Mouse (Mus musculus): ENCODE results near the gene Tmem127. TPM values are rescaled to one million over a fixed set of nuclear protein-coding genes. Genes with fewer than 3 reads are reported as not detected.
"Not testable (repeated sequence)": the region's sequence is repeated elsewhere in the genome, so short reads cannot be mapped to it uniquely, and the experiment has no call there.

Gene Tmem127
- 18.6 and 27.3 TPM in 2 replicates for polyA plus RNA-seq (2012; ENCODE audit: insufficient read depth, insufficient read length, missing spikeins)

- Histone ChIP-seq H3K4me3 (ENCODE audit: insufficient read depth, low read depth, low read length) (peak within 1 kb of the TSS; percentile 92), H3K27ac (replicated peaks; ENCODE audit: low read depth, low read length) (peak within 1 kb of the TSS; percentile 84), H3K4me1 (ENCODE audit: control insufficient read depth, insufficient read depth, insufficient read length, low read length) (peaks cover 20% of the 10 kb centered on the region)
Observed at GRCm38 (mm10) chr2:127247592-127248333, at the start of gene Tmem127, which contains the start of gene Ciao1. Gene Tmem127 (plus strand): TSS chr2:127247908. Gene Ciao1 (minus strand): TSS chr2:127247816.

DNA sequence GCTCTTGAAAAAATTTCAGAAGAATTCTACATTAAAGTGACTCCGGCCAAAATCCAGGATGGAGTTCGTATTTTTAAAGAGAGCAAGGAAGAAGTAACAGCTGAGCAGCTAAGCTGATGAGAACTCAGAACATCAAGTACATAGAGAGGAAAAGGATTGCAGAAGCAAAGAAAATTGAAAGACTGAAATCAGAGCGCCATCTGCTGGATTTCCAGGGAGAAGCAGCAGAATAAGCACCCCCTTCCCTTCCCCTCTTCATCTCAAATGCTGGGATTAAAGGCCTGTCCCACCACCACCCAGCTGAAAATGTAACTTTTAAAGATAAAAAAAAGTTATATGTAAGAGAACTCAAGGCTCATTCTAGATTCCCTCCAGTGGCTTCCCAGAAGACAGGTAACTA is 42.8 kb upstream of the Tmem127 start:
- peaks cover 3% of the 10 kb centered on the region; the same call in 1 of the 2 replicates for H3K4me1 ChIP-seq (ENCODE audit: control insufficient read depth, insufficient read depth, insufficient read length, low read length)
- no peak overlapping the region for H3K27ac ChIP-seq (replicated peaks; ENCODE audit: low read depth, low read length)
- no peak overlapping the region for H3K4me3 ChIP-seq (ENCODE audit: insufficient read depth, low read depth, low read length)

DNA sequence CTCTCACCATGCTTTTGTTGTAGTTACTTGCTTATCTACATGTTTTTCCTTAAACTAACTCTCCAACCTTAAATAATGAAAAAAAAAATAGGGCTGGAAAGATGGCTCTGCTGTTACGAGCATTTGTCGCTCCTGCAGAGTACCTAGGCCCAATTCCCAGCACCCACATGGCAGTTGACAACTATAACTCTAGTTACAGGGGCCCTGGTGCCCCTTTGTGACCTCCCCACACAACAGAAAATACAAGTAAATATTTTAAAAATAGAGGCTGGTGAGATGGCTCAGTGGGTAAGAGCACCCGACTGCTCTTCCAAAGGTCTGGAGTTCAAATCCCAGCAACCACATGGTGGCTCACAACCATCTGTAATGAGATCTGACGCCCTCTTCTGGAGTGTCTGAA is 41.8 kb upstream of the Tmem127 start:
- H3K27ac ChIP-seq (replicated peaks; ENCODE audit: low read depth, low read length); H3K4me1 ChIP-seq (ENCODE audit: control insufficient read depth, insufficient read depth, insufficient read length, low read length): not testable (repeated sequence)

DNA sequence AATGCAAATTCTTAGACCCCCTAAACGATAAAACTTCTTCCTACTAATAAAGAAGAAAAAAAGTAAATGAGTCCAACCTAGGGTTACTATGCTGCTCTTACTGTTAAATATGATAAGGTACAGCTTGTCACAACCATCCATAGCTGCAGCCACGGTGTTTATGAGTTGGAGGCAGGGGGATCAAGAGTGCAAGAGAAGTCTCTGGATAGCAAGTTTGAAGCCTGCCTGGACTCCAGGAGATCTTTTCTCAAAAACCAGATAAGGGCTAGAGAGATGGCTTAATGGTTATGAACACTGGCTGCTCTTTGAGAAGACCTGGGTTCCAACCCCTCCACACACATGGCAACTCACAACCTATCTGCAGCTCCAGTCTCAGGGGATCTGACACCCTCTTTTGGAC is 40.8 kb upstream of the Tmem127 start:
- peaks cover 3% of the 10 kb centered on the region; the same call in 1 of the 2 replicates for H3K4me1 ChIP-seq (ENCODE audit: control insufficient read depth, insufficient read depth, insufficient read length, low read length)
- no peak overlapping the region for H3K27ac ChIP-seq (replicated peaks; ENCODE audit: low read depth, low read length)
- H3K4me3 ChIP-seq (ENCODE audit: insufficient read depth, low read depth, low read length): no peak overlapping the region

More for the DNA sequence above, 41.8 kb upstream of the Tmem127 start:
- H3K4me3 ChIP-seq (ENCODE audit: insufficient read depth, low read depth, low read length): not testable (repeated sequence)

- Histone ChIP-seq H3K4me1 (ENCODE audit: control insufficient read depth, insufficient read depth, insufficient read length, low read length) (peaks cover 3% of the 10 kb centered on the region; the same call in 1 of the 2 replicates), H3K27ac (replicated peaks; ENCODE audit: low read depth, low read length) (peak within 1 kb of the TSS; percentile 69), H3K4me3 (ENCODE audit: insufficient read depth, low read depth, low read length) (peak within 1 kb of the TSS; percentile 85)
Observed at GRCm38 (mm10) chr2:127207547-127208451, 39.9 kb upstream of the Tmem127 start, which contains the start of the genes 1810024B03Rik and Snrnp200. Gene 1810024B03Rik (minus strand): TSS chr2:127208280. Gene Snrnp200 (plus strand): TSS chr2:127208386.

- peak overlapping the region; percentile 69 for H3K27ac ChIP-seq (replicated peaks; ENCODE audit: low read depth, low read length)
- H3K4me1 ChIP-seq (ENCODE audit: control insufficient read depth, insufficient read depth, insufficient read length, low read length): peaks cover 3% of the 10 kb centered on the region; the same call in 1 of the 2 replicates
- H3K4me3 ChIP-seq (ENCODE audit: insufficient read depth, low read depth, low read length): peak overlapping the region; percentile 85
Observed at GRCm38 (mm10) chr2:127208452-127208769, 39.3 kb upstream of the Tmem127 start.

DNA sequence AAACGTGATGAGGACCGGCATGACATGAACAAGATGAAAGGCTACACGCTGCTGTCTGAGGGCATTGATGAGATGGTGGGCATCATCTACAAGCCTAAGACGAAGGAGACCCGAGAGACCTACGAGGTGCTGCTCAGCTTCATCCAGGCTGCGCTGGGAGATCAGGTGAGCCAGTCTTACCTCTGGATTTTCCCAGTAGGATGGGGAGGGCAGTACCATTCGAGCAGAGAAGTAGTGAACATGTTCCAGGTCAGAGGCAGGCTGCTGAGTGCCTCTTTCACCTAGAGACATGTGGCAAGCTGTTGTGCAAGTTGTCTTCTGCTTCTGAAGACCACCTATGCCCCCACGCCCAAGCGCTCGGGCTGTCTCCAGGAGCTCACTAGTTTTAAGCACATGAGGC is 37.0 kb upstream of the Tmem127 start:
- Histone ChIP-seq H3K4me1 (ENCODE audit: control insufficient read depth, insufficient read depth, insufficient read length, low read length) (peaks cover 3% of the 10 kb centered on the region; the same call in 1 of the 2 replicates), H3K27ac (replicated peaks; ENCODE audit: low read depth, low read length) (no peak overlapping the region), H3K4me3 (ENCODE audit: insufficient read depth, low read depth, low read length) (no peak overlapping the region)

- Histone ChIP-seq H3K27ac (replicated peaks; ENCODE audit: low read depth, low read length) (no peak overlapping the region), H3K4me3 (ENCODE audit: insufficient read depth, low read depth, low read length) (no peak overlapping the region), H3K4me1 (ENCODE audit: control insufficient read depth, insufficient read depth, insufficient read length, low read length) (no peaks in the 10 kb centered on the region)
Observed at GRCm38 (mm10) chr2:127217746-127218145, 30.0 kb upstream of the Tmem127 start.

DNA sequence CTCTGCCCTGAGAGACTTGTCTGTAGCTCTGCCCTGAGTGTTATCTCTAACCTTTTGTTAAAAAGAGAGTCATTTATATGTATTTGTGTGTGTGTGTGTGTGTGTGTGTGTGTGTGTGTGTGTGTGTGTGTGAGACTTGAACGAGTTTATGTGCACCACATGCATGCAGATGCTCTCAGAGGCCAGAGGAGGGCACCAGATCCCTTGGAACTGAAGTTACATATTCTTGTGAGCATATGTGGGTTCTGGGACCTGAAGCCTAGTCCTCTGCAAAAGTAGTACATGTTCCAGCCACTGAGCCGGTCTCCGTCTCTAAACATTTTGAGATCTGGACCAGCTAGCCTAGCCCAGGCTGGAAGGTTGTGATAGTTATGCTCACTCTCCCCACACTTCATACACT is 22.4 kb upstream of the Tmem127 start:
- Histone ChIP-seq H3K27ac (replicated peaks; ENCODE audit: low read depth, low read length) (no peak overlapping the region), H3K4me1 (ENCODE audit: control insufficient read depth, insufficient read depth, insufficient read length, low read length) (no peaks in the 10 kb centered on the region), H3K4me3 (ENCODE audit: insufficient read depth, low read depth, low read length) (no peak overlapping the region)

DNA sequence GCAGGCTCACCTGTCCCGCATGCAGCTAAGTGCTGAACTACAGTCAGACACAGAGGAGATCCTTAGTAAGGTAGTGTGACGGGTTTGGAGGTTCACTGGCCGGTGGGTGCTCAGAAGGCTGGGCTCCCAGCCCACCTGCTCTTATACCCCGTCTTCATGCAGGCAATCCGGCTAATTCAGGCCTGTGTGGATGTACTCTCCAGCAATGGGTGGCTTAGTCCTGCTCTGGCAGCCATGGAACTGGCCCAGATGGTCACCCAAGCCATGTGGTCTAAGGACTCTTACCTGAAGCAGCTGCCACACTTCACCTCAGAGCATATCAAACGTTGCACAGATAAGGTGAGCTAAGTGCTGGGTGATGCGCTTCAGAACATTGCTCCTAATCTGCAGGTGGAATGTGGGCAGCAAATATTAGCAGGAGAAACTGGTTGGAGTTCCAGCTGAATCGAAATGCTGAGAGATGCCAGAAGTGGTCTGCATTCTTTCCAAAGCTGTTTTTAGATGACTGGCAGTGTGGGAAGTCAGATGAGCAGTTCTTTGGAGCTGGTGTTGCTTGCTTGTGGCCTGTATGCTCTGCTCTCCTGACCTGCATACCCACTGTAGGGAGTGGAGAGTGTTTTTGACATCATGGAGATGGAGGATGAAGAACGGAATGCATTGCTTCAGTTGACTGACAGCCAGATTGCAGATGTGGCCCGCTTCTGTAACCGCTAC is 9.7 kb upstream of the Tmem127 start:
- H3K4me3 ChIP-seq (ENCODE audit: insufficient read depth, low read depth, low read length): no peak overlapping the region
- H3K27ac ChIP-seq (replicated peaks; ENCODE audit: low read depth, low read length): no peak overlapping the region
- H3K4me1 ChIP-seq (ENCODE audit: control insufficient read depth, insufficient read depth, insufficient read length, low read length): no peaks in the 10 kb centered on the region

DNA sequence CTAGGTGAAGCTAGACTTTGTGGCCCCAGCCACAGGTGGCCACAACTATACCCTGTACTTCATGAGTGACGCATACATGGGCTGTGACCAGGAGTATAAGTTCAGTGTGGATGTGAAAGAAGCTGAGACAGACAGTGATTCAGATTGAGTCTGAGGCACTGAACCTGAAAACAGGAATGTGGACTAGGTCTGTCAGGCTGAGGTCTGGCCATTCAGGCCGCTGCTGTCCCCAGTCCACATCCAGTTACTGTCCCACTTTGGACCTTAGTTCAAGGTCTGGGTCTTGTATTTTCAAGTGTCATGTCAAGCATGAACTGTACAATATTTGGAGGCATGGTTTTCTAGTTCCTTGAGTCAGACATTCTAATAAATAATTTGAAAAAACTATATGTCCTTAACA is 7.6 kb upstream of the Tmem127 start:
- Histone ChIP-seq H3K27ac (replicated peaks; ENCODE audit: low read depth, low read length) (no peak overlapping the region), H3K4me3 (ENCODE audit: insufficient read depth, low read depth, low read length) (no peak overlapping the region), H3K4me1 (ENCODE audit: control insufficient read depth, insufficient read depth, insufficient read length, low read length) (no peaks in the 10 kb centered on the region)

GRCm38 (mm10) chr2:127248334-127249004 is 761 bp downstream of the Tmem127 start:
- Histone ChIP-seq H3K4me3 (ENCODE audit: insufficient read depth, low read depth, low read length) (peak overlapping the region; percentile 92), H3K4me1 (ENCODE audit: control insufficient read depth, insufficient read depth, insufficient read length, low read length) (peaks cover 20% of the 10 kb centered on the region), H3K27ac (replicated peaks; ENCODE audit: low read depth, low read length) (no peak overlapping the region)

- no peak overlapping the region for H3K27ac ChIP-seq (replicated peaks; ENCODE audit: low read depth, low read length)
- peaks cover 20% of the 10 kb centered on the region for H3K4me1 ChIP-seq (ENCODE audit: control insufficient read depth, insufficient read depth, insufficient read length, low read length)
- no peak overlapping the region for H3K4me3 ChIP-seq (ENCODE audit: insufficient read depth, low read depth, low read length)
Observed at GRCm38 (mm10) chr2:127250291-127251008, 2.7 kb downstream of the Tmem127 start.

GRCm38 (mm10) chr2:127251457-127251856 is 3.7 kb downstream of the Tmem127 start:
- Histone ChIP-seq H3K4me3 (ENCODE audit: insufficient read depth, low read depth, low read length) (no peak overlapping the region), H3K4me1 (ENCODE audit: control insufficient read depth, insufficient read depth, insufficient read length, low read length) (peaks cover 17% of the 10 kb centered on the region), H3K27ac (replicated peaks; ENCODE audit: low read depth, low read length) (no peak overlapping the region)

Data from brown adipose tissue, adult 24 weeks (tissue).